Mouse (Mus musculus): ENCODE results near the gene Hectd2. TPM values are rescaled to one million over a fixed set of nuclear protein-coding genes. Genes with fewer than 3 reads are reported as not detected.

Hectd2 gene
- polyA plus RNA-seq, 1 experiment from 2014 or later, result 3.2 TPM

DNA sequence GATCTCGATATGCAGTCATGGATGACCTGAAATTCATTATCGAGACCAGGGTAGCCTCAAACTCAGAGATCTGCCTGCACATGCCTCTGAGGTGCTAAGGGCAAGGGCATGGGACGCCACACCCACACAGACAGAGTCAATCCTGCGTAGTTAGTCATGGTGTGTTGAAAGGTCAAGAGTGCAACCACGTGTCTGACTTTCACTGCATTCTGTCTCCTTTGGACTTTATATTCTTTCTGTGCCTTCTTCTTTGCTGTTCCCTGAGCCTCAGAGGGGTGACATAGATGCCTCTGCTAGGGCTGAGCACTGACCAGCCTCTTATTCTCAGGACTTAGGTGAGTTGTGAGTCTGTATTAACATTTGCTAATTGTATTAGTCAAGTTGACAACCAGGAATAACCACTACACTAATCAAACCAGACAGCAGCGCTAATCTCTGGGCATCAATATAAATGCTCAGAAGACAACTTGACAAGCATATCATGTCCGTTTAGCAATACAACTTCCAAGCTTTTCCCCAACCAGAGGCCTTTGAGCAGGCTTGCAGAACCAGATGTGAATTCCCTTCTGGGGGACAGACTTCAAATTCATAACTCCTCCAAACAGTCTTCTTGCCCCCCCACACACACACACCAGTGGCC, 83.6 kb downstream of the Hectd2 start:
- H3K4me1 ChIP-seq (ENCODE audit: control insufficient read depth, insufficient read depth, low read length), result no peaks in the 10 kb centered on the region
- H3K27ac ChIP-seq (replicated peaks; ENCODE audit: low read depth, low read length), result no peak overlapping the region
- DNase-seq (ENCODE audit: low spot score), result no peak
- H3K27me3 ChIP-seq (ENCODE audit: control insufficient read depth, insufficient read depth, low read length), result no peaks in the 10 kb centered on the region
- 74% methylated on average over 7 of the region's 7 CpGs for WGBS
- ATAC-seq (replicated peaks; ENCODE audit: insufficient number of reproducible peaks, low FRiP score, low TSS enrichment, low read depth), result no peak
- H3K9ac ChIP-seq (replicated peaks; ENCODE audit: low read length), result no peak overlapping the region
- H3K36me3 ChIP-seq (replicated peaks; ENCODE audit: control insufficient read depth, insufficient read depth, low read depth, low read length), result no peaks in the 10 kb centered on the region
- H3K4me2 ChIP-seq (ENCODE audit: low read depth, low read length), result no peak overlapping the region
- H3K9me3 ChIP-seq (replicated peaks; ENCODE audit: control insufficient read depth, low read length), result no peaks in the 10 kb centered on the region
- no peak overlapping the region for H3K4me3 ChIP-seq (ENCODE audit: low read depth, low read length)

DNA sequence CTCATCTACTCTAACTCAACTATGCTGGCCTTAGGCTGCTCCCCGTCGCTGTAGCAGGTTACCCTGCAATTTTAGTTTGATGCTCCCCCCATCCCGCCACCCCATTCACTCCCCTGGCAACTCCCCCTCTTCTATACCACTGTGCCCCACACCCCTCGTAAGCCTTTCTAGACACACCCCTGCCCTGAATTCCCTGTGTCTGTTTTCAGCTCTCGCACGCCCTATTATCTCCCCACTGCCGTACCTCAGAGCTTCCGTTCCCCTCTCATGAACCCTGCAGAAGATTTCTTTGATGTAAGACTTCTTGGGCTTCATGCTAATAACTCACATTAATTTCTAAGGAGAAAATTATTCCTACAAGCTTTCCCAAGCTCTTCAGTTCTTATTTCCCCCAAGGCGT, 84.6 kb downstream of the Hectd2 start:
- WGBS, result 88% methylated on average over 9 of the region's 9 CpGs
- no peak overlapping the region for H3K9ac ChIP-seq (replicated peaks; ENCODE audit: low read length)
- no peak overlapping the region for H3K4me3 ChIP-seq (ENCODE audit: low read depth, low read length)
- H3K27ac ChIP-seq (replicated peaks; ENCODE audit: low read depth, low read length), result no peak overlapping the region
- no peak for DNase-seq (ENCODE audit: low spot score)
- H3K4me2 ChIP-seq (ENCODE audit: low read depth, low read length), result no peak overlapping the region
- H3K27me3 ChIP-seq (ENCODE audit: control insufficient read depth, insufficient read depth, low read length), result no peaks in the 10 kb centered on the region
- ATAC-seq (replicated peaks; ENCODE audit: insufficient number of reproducible peaks, low FRiP score, low TSS enrichment, low read depth), result no peak
- no peaks in the 10 kb centered on the region for H3K4me1 ChIP-seq (ENCODE audit: control insufficient read depth, insufficient read depth, low read length)
- no peaks in the 10 kb centered on the region for H3K9me3 ChIP-seq (replicated peaks; ENCODE audit: control insufficient read depth, low read length)
- no peaks in the 10 kb centered on the region for H3K36me3 ChIP-seq (replicated peaks; ENCODE audit: control insufficient read depth, insufficient read depth, low read depth, low read length)

DNA sequence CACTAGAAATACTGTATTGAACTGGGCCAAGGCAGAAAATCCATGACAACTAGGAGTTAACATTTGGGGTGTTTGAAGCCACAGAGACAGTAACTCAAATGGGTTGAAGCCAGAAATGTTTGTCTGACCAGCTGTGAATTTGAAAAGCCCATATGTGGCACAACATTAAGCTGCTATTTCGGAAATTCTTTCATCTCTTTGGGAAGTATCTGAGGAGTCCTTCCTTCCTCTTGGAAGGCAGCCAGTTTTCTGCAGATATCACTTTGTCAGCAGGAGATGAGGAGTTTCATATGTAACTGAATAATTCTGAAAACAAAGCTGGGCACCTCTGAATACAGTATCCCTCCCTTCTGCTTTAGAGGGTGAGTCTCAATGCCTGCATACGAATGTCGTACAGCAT, 86.7 kb downstream of the Hectd2 start:
- DNase-seq (ENCODE audit: low spot score) (no peak), ATAC-seq (replicated peaks; ENCODE audit: insufficient number of reproducible peaks, low FRiP score, low TSS enrichment, low read depth) (no peak)
- Histone ChIP-seq H3K9ac (replicated peaks; ENCODE audit: low read length) (no peak overlapping the region), H3K4me1 (ENCODE audit: control insufficient read depth, insufficient read depth, low read length) (no peaks in the 10 kb centered on the region), H3K27me3 (ENCODE audit: control insufficient read depth, insufficient read depth, low read length) (no peaks in the 10 kb centered on the region), H3K27ac (replicated peaks; ENCODE audit: low read depth, low read length) (no peak overlapping the region), H3K4me2 (ENCODE audit: low read depth, low read length) (no peak overlapping the region), H3K9me3 (replicated peaks; ENCODE audit: control insufficient read depth, low read length) (no peaks in the 10 kb centered on the region), H3K36me3 (replicated peaks; ENCODE audit: control insufficient read depth, insufficient read depth, low read depth, low read length) (no peaks in the 10 kb centered on the region), H3K4me3 (ENCODE audit: low read depth, low read length) (no peak overlapping the region)
- WGBS, result 93% methylated on average over 3 of the region's 3 CpGs

DNA sequence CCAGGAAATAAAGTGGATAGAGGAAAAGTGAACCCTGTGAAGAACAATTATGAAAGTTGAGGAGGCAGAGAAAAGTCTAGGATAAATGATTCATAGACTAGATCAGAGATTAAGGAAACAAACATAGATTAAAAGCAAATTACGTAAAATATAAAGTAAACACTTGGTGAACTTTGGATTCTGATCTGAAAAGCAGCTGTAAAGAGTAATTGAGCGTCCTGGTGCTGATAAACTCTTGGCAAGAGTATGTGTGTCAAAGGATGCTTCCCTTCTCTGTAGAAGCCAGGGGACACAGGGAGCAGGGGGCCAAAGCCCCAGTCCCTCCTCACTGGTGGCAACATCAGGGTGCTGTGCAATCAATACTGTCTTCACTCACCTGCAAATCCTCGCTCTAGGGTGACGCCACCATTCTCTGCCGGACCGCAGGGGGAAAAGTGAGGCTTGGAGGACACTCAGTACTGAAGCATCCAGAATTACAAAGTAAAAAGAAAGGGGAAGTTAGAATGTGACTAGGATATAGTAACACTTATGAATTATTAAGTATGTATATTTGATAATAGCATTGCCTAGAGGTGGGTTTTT, 91.0 kb downstream of the Hectd2 start:
- WGBS, result 87% methylated on average over 6 of the region's 6 CpGs
- ATAC-seq (replicated peaks; ENCODE audit: insufficient number of reproducible peaks, low FRiP score, low TSS enrichment, low read depth) (no peak), DNase-seq (ENCODE audit: low spot score) (no peak)
- Histone ChIP-seq H3K27ac (replicated peaks; ENCODE audit: low read depth, low read length) (no peak overlapping the region), H3K9ac (replicated peaks; ENCODE audit: low read length) (no peak overlapping the region), H3K4me1 (ENCODE audit: control insufficient read depth, insufficient read depth, low read length) (no peaks in the 10 kb centered on the region), H3K27me3 (ENCODE audit: control insufficient read depth, insufficient read depth, low read length) (no peaks in the 10 kb centered on the region), H3K9me3 (replicated peaks; ENCODE audit: control insufficient read depth, low read length) (no peaks in the 10 kb centered on the region), H3K4me3 (ENCODE audit: low read depth, low read length) (no peak overlapping the region), H3K36me3 (replicated peaks; ENCODE audit: control insufficient read depth, insufficient read depth, low read depth, low read length) (no peaks in the 10 kb centered on the region), H3K4me2 (ENCODE audit: low read depth, low read length) (no peak overlapping the region)

DNA sequence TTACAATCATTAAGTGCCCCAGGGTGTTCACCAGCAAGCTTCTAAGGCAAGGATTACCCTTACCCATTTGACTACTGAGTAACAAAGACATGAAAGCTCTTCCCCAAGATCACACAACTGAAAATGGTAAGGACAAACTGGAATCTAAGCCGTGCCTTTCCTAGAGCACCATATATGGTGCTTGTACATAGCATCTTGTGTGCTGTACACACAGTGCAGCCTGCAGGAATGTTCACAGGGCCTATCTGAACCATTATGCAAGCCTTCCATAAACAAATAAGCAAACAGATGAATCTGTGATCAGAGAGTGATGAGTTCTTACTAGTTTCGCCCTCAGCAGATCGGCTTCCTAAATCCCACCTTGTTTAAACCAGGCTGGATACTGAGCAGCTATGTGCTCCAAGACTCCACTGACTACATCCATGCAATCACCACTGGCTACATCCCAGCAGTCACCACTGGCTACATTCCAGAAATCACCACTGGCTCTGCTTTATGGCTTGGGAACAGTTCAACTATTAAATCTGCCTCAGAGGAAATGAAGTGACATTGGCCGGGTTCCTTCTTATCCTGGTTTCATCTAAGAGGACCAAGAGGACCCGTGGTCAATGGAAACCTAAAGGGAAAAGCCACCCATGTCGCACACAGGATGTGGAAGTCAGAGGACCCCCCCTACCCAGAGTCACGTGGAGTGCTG, 91.8 kb downstream of the Hectd2 start:
- ATAC-seq (replicated peaks; ENCODE audit: insufficient number of reproducible peaks, low FRiP score, low TSS enrichment, low read depth) (no peak), DNase-seq (ENCODE audit: low spot score) (no peak)
- no peak overlapping the region for H3K27ac ChIP-seq (replicated peaks; ENCODE audit: low read depth, low read length)
- no peak overlapping the region for H3K4me3 ChIP-seq (ENCODE audit: low read depth, low read length)
- WGBS, result 88% methylated on average over 7 of the region's 7 CpGs
- no peaks in the 10 kb centered on the region for H3K27me3 ChIP-seq (ENCODE audit: control insufficient read depth, insufficient read depth, low read length)
- no peaks in the 10 kb centered on the region for H3K4me1 ChIP-seq (ENCODE audit: control insufficient read depth, insufficient read depth, low read length)
- no peak overlapping the region for H3K9ac ChIP-seq (replicated peaks; ENCODE audit: low read length)
- no peaks in the 10 kb centered on the region for H3K9me3 ChIP-seq (replicated peaks; ENCODE audit: control insufficient read depth, low read length)
- no peak overlapping the region for H3K4me2 ChIP-seq (ENCODE audit: low read depth, low read length)
- H3K36me3 ChIP-seq (replicated peaks; ENCODE audit: control insufficient read depth, insufficient read depth, low read depth, low read length), result no peaks in the 10 kb centered on the region

DNA sequence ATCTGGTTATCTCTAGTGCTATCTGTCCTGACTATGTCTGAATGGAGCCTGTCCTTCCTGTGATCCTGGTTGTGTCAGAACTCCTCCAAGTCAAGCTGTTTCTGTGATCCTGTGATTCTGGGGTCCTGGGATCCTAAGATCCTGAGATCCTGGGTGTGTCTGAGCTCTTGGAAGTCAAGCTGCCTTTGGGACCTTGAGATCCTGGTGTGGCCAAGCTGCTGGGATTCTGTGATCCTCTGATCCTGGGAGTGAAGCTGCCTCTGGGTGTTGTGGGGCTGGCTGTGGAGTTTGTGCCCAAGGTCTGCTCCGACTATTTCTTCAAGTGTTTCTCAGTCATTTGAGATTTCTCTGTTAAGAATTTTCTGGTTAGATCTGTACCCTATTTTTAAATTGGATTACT, 98.2 kb downstream of the Hectd2 start:
- Histone ChIP-seq H3K4me1 (ENCODE audit: control insufficient read depth, insufficient read depth, low read length) (no peaks in the 10 kb centered on the region), H3K36me3 (replicated peaks; ENCODE audit: control insufficient read depth, insufficient read depth, low read depth, low read length) (no peaks in the 10 kb centered on the region), H3K9ac (replicated peaks; ENCODE audit: low read length) (no peak overlapping the region), H3K4me3 (ENCODE audit: low read depth, low read length) (no peak overlapping the region), H3K4me2 (ENCODE audit: low read depth, low read length) (no peak overlapping the region), H3K27me3 (ENCODE audit: control insufficient read depth, insufficient read depth, low read length) (no peaks in the 10 kb centered on the region), H3K27ac (replicated peaks; ENCODE audit: low read depth, low read length) (no peak overlapping the region), H3K9me3 (replicated peaks; ENCODE audit: control insufficient read depth, low read length) (no peaks in the 10 kb centered on the region)
- ATAC-seq (replicated peaks; ENCODE audit: insufficient number of reproducible peaks, low FRiP score, low TSS enrichment, low read depth) (no peak), DNase-seq (ENCODE audit: low spot score) (no peak)
- 89% methylated on average over 1 of the region's 1 CpGs for WGBS

DNA sequence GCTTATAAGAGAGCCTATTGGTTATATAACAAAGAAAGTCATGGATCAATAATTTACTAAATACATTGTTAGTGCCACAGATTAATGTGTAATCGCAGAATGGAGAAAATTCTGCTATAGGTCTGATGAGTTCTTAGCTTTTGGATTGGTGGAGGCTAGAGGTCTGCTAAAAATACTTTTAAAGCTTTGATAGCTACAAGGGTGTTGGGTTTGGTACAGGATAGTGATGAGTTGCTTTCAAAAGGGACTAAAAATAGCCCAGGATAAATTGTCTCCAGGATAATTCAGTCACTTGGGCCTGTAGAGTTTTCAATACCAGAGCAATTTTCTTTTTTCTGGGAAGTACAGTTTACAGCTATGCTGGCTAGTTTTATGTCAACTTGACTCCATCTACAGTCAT, 108.3 kb downstream of the Hectd2 start:
- Histone ChIP-seq H3K4me3 (ENCODE audit: low read depth, low read length) (no peak overlapping the region), H3K9ac (replicated peaks; ENCODE audit: low read length) (no peak overlapping the region), H3K27ac (replicated peaks; ENCODE audit: low read depth, low read length) (no peak overlapping the region), H3K36me3 (replicated peaks; ENCODE audit: control insufficient read depth, insufficient read depth, low read depth, low read length) (no peaks in the 10 kb centered on the region), H3K27me3 (ENCODE audit: control insufficient read depth, insufficient read depth, low read length) (no peaks in the 10 kb centered on the region), H3K9me3 (replicated peaks; ENCODE audit: control insufficient read depth, low read length) (no peaks in the 10 kb centered on the region), H3K4me1 (ENCODE audit: control insufficient read depth, insufficient read depth, low read length) (no peaks in the 10 kb centered on the region), H3K4me2 (ENCODE audit: low read depth, low read length) (no peak overlapping the region)
- no peak for ATAC-seq (replicated peaks; ENCODE audit: insufficient number of reproducible peaks, low FRiP score, low TSS enrichment, low read depth)
- WGBS, result 86% methylated on average over 1 of the region's 1 CpGs
- DNase-seq (ENCODE audit: low spot score), result no peak

DNA sequence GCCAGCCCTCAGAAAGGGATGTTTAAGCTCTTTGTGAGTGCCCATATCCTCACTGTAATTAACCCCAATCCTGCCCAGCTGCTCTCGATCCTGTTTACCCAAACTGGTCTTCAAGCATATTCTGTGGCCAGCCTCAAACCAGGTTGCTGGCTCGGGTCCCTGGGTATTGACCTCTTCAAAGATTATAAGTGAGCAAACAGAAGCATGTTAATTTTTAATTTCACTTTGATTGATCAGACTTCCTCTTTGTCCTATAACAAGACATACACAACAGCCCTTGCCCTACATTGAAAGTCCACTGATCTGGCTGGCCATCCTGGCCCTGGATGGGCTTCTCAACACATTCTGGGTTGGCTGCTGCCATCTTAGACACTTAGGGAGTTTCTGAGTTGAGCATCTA, 109.5 kb downstream of the Hectd2 start:
- H3K4me3 ChIP-seq (ENCODE audit: low read depth, low read length), result no peak overlapping the region

More for the DNA sequence above, 109.5 kb downstream of the Hectd2 start:
- no peaks in the 10 kb centered on the region for H3K27me3 ChIP-seq (ENCODE audit: control insufficient read depth, insufficient read depth, low read length)
- H3K9me3 ChIP-seq (replicated peaks; ENCODE audit: control insufficient read depth, low read length), result no peaks in the 10 kb centered on the region
- WGBS, result 76% methylated on average over 2 of the region's 2 CpGs
- H3K4me1 ChIP-seq (ENCODE audit: control insufficient read depth, insufficient read depth, low read length), result no peaks in the 10 kb centered on the region
- H3K27ac ChIP-seq (replicated peaks; ENCODE audit: low read depth, low read length), result no peak overlapping the region
- no peak overlapping the region for H3K9ac ChIP-seq (replicated peaks; ENCODE audit: low read length)
- no peak for DNase-seq (ENCODE audit: low spot score)
- H3K36me3 ChIP-seq (replicated peaks; ENCODE audit: control insufficient read depth, insufficient read depth, low read depth, low read length), result no peaks in the 10 kb centered on the region
- ATAC-seq (replicated peaks; ENCODE audit: insufficient number of reproducible peaks, low FRiP score, low TSS enrichment, low read depth), result no peak
- no peak overlapping the region for H3K4me2 ChIP-seq (ENCODE audit: low read depth, low read length)
